In genomic region chr7:120809705-120810104, GRCm38 (mm10) we compare ENCODE assay signal across 8 mouse cellular contexts. TPM values are rescaled to one million over a fixed set of nuclear protein-coding genes. Genes with fewer than 3 reads are reported as not detected.
DNase-seq lines count a peak whose midpoint lies in the region; ATAC-seq and TF ChIP-seq lines count a peak whose summit lies in the region.

No protein-coding gene starts in this region.

- no peak for DNase-seq in left cerebral cortex, adult 2 months (ENCODE audit: extremely low spot score in 1 of 2, low spot score in 2 of 2)
- no peak for DNase-seq in left cerebral cortex, postnatal 25 days (ENCODE audit: low spot score in 2 of 2)
- peak; percentile 51 for DNase-seq in forebrain, embryonic 11.5 days (ENCODE audit: low spot score)
- DNase-seq in urinary bladder, postnatal 36 days (ENCODE audit: low spot score in 2 of 2), result no peak
- no peak for DNase-seq in layer of hippocampus, adult 18-20 months (ENCODE audit: low spot score in 2 of 2)
- no peak for DNase-seq in embryo, embryonic 9.5 days (ENCODE audit: extremely low spot score)

- H3K27ac ChIP-seq in left cerebral cortex, adult 2 months, result no peak overlapping the region
- no peak overlapping the region for H3K27ac ChIP-seq in forebrain, embryonic 11.5 days (ENCODE audit: low read depth, low read length)
- no peak overlapping the region for H3K27ac ChIP-seq in intestine, postnatal 0 days (ENCODE audit: low read depth, low read length)
- no peak overlapping the region for H3K27ac ChIP-seq in neural tube, embryonic 15.5 days (replicated peaks)

- 2% methylated on average over 27 of the region's 27 CpGs for WGBS in forebrain, embryonic 11.5 days
- WGBS in intestine, postnatal 0 days, result 3% methylated on average over 27 of the region's 27 CpGs
- WGBS in neural tube, embryonic 15.5 days, result 4% methylated on average over 27 of the region's 27 CpGs

- H3K9ac ChIP-seq in forebrain, embryonic 11.5 days (ENCODE audit: low read length), result no peak overlapping the region
- H3K9ac ChIP-seq in intestine, postnatal 0 days (ENCODE audit: low read depth, low read length), result no peak overlapping the region
- H3K9ac ChIP-seq in neural tube, embryonic 15.5 days (replicated peaks), result peak overlapping the region; percentile 54

- no peaks in the 10 kb centered on the region for H3K36me3 ChIP-seq in forebrain, embryonic 11.5 days (ENCODE audit: control insufficient read depth, insufficient read depth, low read length)
- H3K36me3 ChIP-seq in intestine, postnatal 0 days (ENCODE audit: control insufficient read depth, insufficient read depth), result no peaks in the 10 kb centered on the region
- H3K36me3 ChIP-seq in neural tube, embryonic 15.5 days, result no peaks in the 10 kb centered on the region

- no peaks in the 10 kb centered on the region; the same call in 1 of the 2 replicates for H3K4me1 ChIP-seq in forebrain, embryonic 11.5 days (replicated peaks; ENCODE audit: control insufficient read depth, insufficient read depth, low read length)
- H3K4me1 ChIP-seq in intestine, postnatal 0 days (replicated peaks; ENCODE audit: control insufficient read depth, insufficient read depth, low read length), result 0 out of 2 replicates have a peak, but pooled peaks cover 2% of the 10 kb centered on the region
- peaks cover 4% of the 10 kb centered on the region; the same call in 1 of the 2 replicates for H3K4me1 ChIP-seq in neural tube, embryonic 15.5 days

- 0 out of 2 replicates have a peak, but pooled peaks have one; percentile 36 for ATAC-seq in forebrain, embryonic 11.5 days (replicated peaks; ENCODE audit: low FRiP score)
- peak; percentile 26; the same call in 1 of the 2 replicates for ATAC-seq in intestine, postnatal 0 days
- no peak; the same call in 1 of the 2 replicates for ATAC-seq in neural tube, embryonic 15.5 days (ENCODE audit: low FRiP score)

- peak overlapping the region; percentile 19; the same call in 1 of the 2 replicates for H3K4me3 ChIP-seq in left cerebral cortex, adult 2 months
- 0 out of 2 replicates have a peak overlapping the region, but pooled peaks have one; percentile 13 for H3K4me3 ChIP-seq in forebrain, embryonic 11.5 days (ENCODE audit: low read depth, low read length)
- H3K4me3 ChIP-seq in intestine, postnatal 0 days (ENCODE audit: low read depth, low read length), result peak overlapping the region; percentile 22; the same call in 1 of the 2 replicates
- H3K4me3 ChIP-seq in neural tube, embryonic 15.5 days (replicated peaks), result peak overlapping the region; percentile 37

- H3K9me3 ChIP-seq in forebrain, embryonic 11.5 days (ENCODE audit: control insufficient read depth, low read length), result no peaks in the 10 kb centered on the region
- H3K9me3 ChIP-seq in intestine, postnatal 0 days (ENCODE audit: control insufficient read depth), result no peaks in the 10 kb centered on the region
- H3K9me3 ChIP-seq in neural tube, embryonic 15.5 days (replicated peaks), result no peaks in the 10 kb centered on the region

- H3K4me2 ChIP-seq in forebrain, embryonic 11.5 days (ENCODE audit: low read depth, low read length, severe bottlenecking), result peak overlapping the region; percentile 40
- peak overlapping the region; percentile 64 for H3K4me2 ChIP-seq in intestine, postnatal 0 days (replicated peaks; ENCODE audit: low read depth)
- H3K4me2 ChIP-seq in neural tube, embryonic 15.5 days, result peak overlapping the region; percentile 73

- no peaks in the 10 kb centered on the region; the same call in 1 of the 2 replicates for H3K27me3 ChIP-seq in forebrain, embryonic 11.5 days (ENCODE audit: control insufficient read depth, insufficient read depth, low read length)
- H3K27me3 ChIP-seq in intestine, postnatal 0 days (replicated peaks; ENCODE audit: control insufficient read depth, insufficient read depth, low read length), result no peaks in the 10 kb centered on the region
- H3K27me3 ChIP-seq in neural tube, embryonic 15.5 days (replicated peaks), result peaks cover 5% of the 10 kb centered on the region

- TF ChIP-seq CTCF in left cerebral cortex, adult 2 months (IDR thresholded peaks at IDR 0.05), result no peak
- no peak for TF ChIP-seq CTCF in intestine, postnatal 0 days (IDR thresholded peaks at IDR 0.05; ENCODE audit: low read depth)

- intact Hi-C loops in left cerebral cortex, adult 2 months (cut with DNase I), result loop anchor here (5.0 kb wide), 1 partner anchor 42 kb away; no protein-coding TSS in a partner anchor
- intact Hi-C loops in left cerebral cortex, postnatal 25 days (cut with DNase I), result loop anchor here (5.0 kb wide), 1 partner anchor 47 kb away; no protein-coding TSS in a partner anchor

RNA-seq across cellular contexts. Expression of gene Gm5737, which starts 2.5 kb away (rescaled TPM):
- total RNA-seq in left cerebral cortex, adult 2 months (2021), result under 1 TPM in 1 of 2 experiments, not detected in 1; 0.27 TPM
- not detected for total RNA-seq in left cerebral cortex, postnatal 25 days (2021)
- polyA plus RNA-seq in forebrain, embryonic 11.5 days (2014; fragmentation: Nextera tagmentation; extraction: Ambion mirVana), result not detected in 2 replicates
- polyA plus RNA-seq in intestine, postnatal 0 days (2015; fragmentation: Nextera tagmentation; extraction: Ambion mirVana), result not detected in 2 replicates
- polyA plus RNA-seq in neural tube, embryonic 15.5 days (2015; fragmentation: Nextera tagmentation; extraction: Ambion mirVana), result 0.14 TPM in 1 of 2 replicates, not detected in the other
- total RNA-seq in layer of hippocampus, adult 18-20 months (2021), result under 1 TPM in 1 of 2 experiments, not detected in 1; 0.32 TPM

RNA-seq across cellular contexts. Expression of gene Eef2k, which starts 32.9 kb away (rescaled TPM):
- total RNA-seq in left cerebral cortex, adult 2 months (2021), result 10 to 100 TPM; 34.1 to 34.4 TPM
- total RNA-seq in left cerebral cortex, postnatal 25 days (2021), result 10 to 100 TPM; 28.6 to 30.7 TPM
- 10.0 and 12.7 TPM in 2 replicates for polyA plus RNA-seq in forebrain, embryonic 11.5 days (2014; fragmentation: Nextera tagmentation; extraction: Ambion mirVana)
- 14.1 and 14.2 TPM in 2 replicates for polyA plus RNA-seq in intestine, postnatal 0 days (2015; fragmentation: Nextera tagmentation; extraction: Ambion mirVana)
- polyA plus RNA-seq in neural tube, embryonic 15.5 days (2015; fragmentation: Nextera tagmentation; extraction: Ambion mirVana), result 33.5 and 40.6 TPM in 2 replicates
- 10 to 100 TPM; 25.2 to 29.2 TPM for total RNA-seq in layer of hippocampus, adult 18-20 months (2021)
